Mouse (Mus musculus) layer of hippocampus, adult 9-11 months (tissue): ENCODE data around the gene Gm9602.
"Not testable (repeated sequence)": the region's sequence is repeated elsewhere in the genome, so short reads cannot be mapped to it uniquely, and the experiment has no call there.

Experiments
- DNase-seq: peaks from one replicate; pipeline ENCODE4 v3.0.0; 2022

Gm9602 gene

GRCm38 (mm10) chr14:4776037-4776436 is at the start of gene Gm9602:
Gene Gm9602, plus strand, starts transcription at chr14:4776337.
- DNase-seq = not testable (repeated sequence)

- DNase-seq = not testable (repeated sequence)
Measured at GRCm38 (mm10) chr14:4806421-4806820, 30.3 kb downstream of the Gm9602 start.

- not testable (repeated sequence) for DNase-seq
Measured at GRCm38 (mm10) chr14:4821950-4822349, 45.8 kb downstream of the Gm9602 start.
